Mouse (Mus musculus) heart, postnatal 0 days (tissue): Measurements from ENCODE around the gene Cmtm4.

ENCODE experiments used
- CTCF ChIP-seq: IDR thresholded peaks from 2 replicates; pipeline ENCODE4 v1.5.1; 2016; ENCODE audit warnings: antibody characterized with exemption, control low read depth, low read depth
- EP300 ChIP-seq: IDR thresholded peaks from 2 replicates; pipeline ENCODE4 v1.6.1; 2016; ENCODE audit warnings: antibody characterized with exemption, low read depth

DNA sequence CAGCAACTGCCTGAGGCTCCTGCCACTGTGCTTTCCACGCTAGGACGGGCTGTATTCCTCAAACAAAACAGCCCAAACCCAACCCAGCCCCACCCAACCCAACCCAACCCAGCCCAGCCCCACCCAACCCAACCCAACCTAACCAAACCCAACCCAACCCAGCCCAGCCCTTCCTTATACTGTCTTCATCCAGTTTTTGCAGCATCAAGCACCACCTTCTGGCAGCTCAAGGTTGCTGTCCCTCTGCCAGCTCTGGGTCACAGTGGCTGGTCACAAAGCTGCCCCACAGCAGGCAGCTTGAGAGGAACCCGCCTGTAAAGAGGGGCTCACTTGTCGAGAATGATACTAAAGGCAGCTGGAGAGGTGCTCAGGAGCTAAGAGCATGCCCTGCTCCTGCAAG, 38.7 kb upstream of the Cmtm4 start:
- TF ChIP-seq CTCF (peak; percentile 26; the same call in 1 of the 2 replicates), EP300 (no peak)
